Mouse (Mus musculus): Measurements from ENCODE around the gene Kifc1.
"Not testable (repeated sequence)": the region's sequence is repeated elsewhere in the genome, so short reads cannot be mapped to it uniquely, and the experiment has no call there.

Gene Kifc1

GRCm38 (mm10) chr17:33903911-33904651 is 13.6 kb upstream of the Kifc1 start:
- not testable (repeated sequence) for DNase-seq (ENCODE audit: extremely low read depth, low read depth, low spot score)

DNA sequence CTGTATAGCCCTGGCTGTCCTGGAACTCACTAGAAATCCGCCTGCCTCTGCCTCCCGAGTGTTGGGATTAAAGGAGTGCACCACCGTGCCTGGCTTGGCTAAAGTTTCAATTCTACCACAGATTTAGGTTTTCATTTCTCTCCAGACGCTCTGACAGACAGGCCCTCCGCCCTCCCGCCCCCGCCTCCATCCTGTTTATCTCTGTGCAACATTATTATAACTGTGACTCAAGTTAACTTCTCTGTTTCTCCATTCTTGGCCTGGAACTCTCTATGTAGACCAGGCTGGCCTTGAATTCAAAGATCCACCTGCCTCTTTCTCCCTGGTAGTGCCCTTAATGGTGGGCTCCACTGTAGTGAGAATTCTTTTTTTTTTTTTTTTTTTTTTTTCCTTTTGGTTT is 12.0 kb upstream of the Kifc1 start:
- DNase-seq (ENCODE audit: extremely low read depth, low read depth, low spot score) = no peak

DNA sequence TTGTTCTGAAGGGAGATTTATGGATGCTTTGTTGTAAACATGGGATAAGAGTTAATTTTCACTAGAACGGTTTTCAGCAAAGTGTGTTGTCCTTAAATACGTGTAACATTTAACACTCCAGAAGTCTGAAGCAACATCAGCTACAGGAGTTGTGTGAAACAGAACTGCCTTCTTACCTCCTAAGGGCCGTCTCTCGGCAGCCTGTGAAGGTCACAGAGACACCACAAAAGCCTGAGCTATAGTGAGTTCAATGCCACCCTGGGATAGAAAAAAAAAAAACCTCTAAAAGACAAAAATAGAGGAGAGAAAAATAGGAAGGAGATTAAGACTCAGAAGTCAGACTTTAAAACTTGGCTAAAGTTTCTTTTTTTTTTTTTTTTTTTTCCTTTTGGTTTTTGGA is 11.6 kb upstream of the Kifc1 start:
- DNase-seq (ENCODE audit: extremely low read depth, low read depth, low spot score) = no peak

DNA sequence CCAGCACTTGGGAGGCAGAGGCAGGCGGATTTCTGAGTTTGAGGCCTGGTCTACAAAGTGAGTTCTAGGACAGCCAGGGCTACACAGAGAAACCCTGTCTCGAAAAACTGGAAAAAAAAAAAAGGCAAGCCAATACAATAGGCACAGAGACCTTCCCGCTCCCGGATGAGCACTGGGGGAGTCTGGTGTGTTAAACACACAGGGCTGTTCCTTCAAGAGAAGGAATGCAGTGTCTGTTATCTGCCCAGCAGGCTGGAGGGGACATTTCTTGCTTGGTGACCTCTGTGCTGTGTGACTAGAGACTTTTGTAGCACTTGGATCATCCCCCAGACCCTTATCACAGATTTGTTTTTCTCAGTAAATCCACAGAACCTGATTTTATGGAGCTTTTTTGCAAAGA is 11.2 kb upstream of the Kifc1 start:
- no peak for DNase-seq (ENCODE audit: extremely low read depth, low read depth, low spot score)

DNA sequence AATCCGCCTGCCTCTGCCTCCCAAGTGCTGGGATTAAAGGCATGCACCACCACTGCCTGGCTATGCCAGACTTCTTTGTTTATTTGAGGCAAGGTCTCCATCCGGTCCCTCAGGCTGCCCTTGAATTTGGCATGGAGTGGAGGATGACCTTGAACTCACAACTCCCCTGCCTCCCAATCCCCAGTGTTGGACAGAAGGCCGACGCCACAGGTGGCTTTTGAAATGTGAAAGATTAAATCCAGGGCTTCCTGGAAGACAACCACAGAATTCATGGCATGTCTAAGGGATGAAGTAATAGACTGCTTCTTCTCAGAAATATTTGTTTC is 10.5 kb upstream of the Kifc1 start:
- DNase-seq (ENCODE audit: extremely low read depth, low read depth, low spot score) = no peak

DNA sequence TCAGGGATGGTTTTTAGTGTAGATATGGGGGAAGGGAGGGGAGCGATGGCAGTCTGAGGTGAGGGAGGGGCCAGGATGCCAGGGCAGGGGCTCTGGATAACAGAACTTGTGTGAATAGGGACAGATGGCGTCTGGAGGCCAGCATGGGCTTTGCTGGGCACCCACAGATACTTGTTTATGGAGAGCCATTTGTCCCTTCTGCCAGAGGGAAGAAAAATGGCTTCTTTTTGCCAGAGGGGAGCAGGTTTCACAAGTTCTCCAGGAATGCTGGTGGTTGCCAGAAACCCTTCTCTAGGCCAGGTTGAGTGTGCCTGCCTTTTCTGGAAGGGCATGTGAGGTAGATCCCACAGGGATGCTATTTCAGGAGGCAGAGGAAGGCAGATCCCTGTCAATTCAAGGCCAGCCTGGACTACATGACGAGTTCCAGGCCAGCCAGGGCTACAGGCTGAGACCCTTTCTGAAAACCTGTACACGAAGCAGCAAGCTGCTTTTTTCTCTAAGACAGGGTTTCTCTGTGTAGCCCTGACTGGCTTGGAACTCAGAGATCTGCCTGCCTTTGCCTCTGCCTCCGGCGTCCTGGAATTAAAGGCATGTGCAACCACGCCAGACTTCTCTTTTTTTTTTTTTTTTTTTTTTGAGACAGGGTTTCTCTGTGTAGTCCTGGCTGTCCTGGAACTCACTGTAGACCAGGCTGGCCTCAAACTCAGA is 10.0 kb upstream of the Kifc1 start:
- no peak for DNase-seq (ENCODE audit: extremely low read depth, low read depth, low spot score)

DNA sequence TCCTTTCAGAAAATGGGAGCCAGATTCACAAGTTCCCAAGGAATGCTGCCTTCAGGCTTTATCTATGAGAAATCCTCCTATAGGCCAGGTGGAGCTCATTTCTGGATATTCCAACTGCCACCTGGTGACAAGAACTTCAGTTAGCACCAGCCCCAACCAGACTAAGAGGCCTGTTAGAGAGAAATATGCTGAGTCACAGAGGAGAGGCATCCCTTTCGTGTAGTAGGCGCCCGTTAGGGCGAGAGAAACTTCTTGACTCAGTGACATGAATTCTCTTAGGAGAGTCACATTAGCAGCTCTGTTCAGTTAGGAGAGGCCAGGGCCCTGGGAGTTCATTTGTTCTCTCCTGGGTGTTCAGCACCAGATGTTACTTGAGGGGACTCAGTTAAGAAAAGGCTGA is 9.2 kb upstream of the Kifc1 start:
- no peak for DNase-seq (ENCODE audit: extremely low read depth, low read depth, low spot score)

DNA sequence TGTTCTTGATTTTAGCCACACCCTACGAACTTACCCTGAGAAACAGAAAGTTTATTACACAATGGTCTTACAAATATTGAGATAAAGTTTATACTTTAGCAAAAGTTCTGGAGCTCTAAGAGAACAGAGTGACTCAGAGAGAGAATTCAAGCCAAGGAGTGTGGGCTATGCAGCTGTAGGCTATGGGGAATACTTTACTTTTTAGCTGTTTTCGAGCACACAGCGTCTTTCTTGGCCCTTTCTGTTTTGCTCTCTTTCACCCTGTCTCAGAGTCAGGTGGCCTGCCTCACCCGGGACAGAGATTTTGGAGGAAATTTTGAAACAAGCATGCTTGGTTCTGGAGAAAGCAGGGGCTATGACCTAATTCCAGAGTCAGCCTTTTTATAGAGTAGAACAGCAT is 7.7 kb upstream of the Kifc1 start:
- DNase-seq (ENCODE audit: extremely low read depth, low read depth, low spot score) = not testable (repeated sequence)

GRCm38 (mm10) chr17:33897114-33897794 is 6.8 kb upstream of the Kifc1 start:
- DNase-seq (ENCODE audit: extremely low read depth, low read depth, low spot score) = no peak

DNA sequence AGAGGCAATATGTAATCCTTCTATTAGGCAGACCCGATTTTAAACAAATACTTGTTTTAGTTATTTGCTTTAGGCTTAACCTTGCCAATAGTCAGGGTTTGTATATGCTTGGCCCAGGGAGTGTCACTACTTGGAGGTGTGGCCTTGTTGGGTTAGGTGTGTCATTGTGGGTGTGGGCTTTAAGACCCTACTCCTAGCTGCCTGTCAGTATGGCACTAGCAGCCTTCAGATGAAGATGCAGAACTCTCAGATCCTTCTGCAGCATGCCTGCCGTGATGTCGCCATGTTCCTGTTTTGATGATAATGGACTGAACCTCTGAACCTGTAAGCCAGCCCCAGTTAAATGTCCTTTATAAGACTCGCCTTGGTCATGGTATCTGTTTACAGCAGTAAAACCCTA is 2.5 kb upstream of the Kifc1 start:
- not testable (repeated sequence) for DNase-seq (ENCODE audit: extremely low read depth, low read depth, low spot score)

GRCm38 (mm10) chr17:33892429-33892828 is 2.0 kb upstream of the Kifc1 start:
- no peak for DNase-seq (ENCODE audit: extremely low read depth, low read depth, low spot score)

- DNase-seq (ENCODE audit: extremely low read depth, low read depth, low spot score) = not testable (repeated sequence)
Observed at GRCm38 (mm10) chr17:33891892-33892291, 1.4 kb upstream of the Kifc1 start.

DNA sequence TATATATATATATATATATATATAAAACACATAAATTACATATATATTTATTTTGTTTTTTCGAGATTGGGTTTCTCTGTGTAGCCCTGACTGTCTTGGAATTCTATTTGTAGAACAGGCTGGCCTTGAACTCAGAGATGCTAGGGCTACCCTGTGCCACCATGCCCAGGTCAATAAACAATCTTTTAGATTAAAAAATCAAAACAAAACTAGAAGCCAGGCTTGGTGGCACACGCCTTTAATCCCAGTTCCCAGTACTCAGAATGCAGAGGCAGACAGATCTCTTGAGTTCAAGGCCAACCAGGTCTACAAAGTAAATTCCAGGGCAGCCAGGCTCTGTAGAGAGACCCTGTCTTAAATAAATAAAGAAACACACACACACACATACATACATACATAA is 896 bp upstream of the Kifc1 start:
- no peak for DNase-seq (ENCODE audit: extremely low read depth, low read depth, low spot score)

- not testable (repeated sequence) for DNase-seq (ENCODE audit: extremely low read depth, low read depth, low spot score)
Observed at GRCm38 (mm10) chr17:33889941-33890532, 424 bp downstream of the Kifc1 start.

DNA sequence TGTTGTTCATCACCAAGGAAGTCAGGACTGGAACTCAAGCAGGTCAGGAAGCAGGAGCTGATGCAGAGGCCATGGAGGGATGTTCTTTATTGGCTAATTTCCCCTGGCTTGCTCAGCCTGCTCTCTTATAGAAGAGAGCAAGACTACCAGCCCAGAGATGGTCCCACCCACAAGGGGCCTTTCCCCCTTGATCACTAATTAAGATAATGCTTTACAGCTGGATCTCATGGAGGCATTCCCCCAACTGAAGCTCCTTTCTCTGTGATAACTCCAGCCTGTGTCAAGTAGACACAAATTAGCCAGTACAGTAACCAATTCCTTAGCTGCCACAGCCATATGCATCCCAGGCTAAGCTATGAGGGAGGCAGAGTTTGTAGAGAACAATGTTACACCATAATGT is 2.2 kb downstream of the Kifc1 start:
- DNase-seq (ENCODE audit: extremely low read depth, low read depth, low spot score) = not testable (repeated sequence)

GRCm38 (mm10) chr17:33887802-33888201 is 2.7 kb downstream of the Kifc1 start:
- not testable (repeated sequence) for DNase-seq (ENCODE audit: extremely low read depth, low read depth, low spot score)

GRCm38 (mm10) chr17:33884320-33884719 is 6.1 kb downstream of the Kifc1 start:
- DNase-seq (ENCODE audit: extremely low read depth, low read depth, low spot score) = not testable (repeated sequence)

GRCm38 (mm10) chr17:33875797-33876196 is 14.7 kb downstream of the Kifc1 start:
- DNase-seq (ENCODE audit: extremely low read depth, low read depth, low spot score) = not testable (repeated sequence)

DNA sequence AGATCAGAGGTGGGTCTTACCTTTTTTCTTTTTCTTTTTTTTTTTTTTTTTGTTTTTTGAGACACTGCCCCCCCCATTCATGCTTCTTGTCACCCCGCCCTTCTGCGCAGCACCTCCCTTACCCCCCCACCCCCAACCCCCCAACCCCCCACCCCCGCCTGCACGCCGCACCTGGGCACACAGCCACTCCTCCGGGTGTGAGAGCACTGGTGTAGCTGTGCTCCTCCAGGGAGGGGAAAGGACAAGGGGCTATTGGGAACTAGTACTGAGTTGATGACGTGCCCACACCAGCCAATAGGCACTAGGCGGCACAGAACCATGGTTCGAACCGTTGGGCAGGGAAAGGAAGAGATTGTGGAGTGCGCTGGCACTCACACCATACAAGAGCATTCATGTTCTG is 16.1 kb downstream of the Kifc1 start:
- DNase-seq (ENCODE audit: extremely low read depth, low read depth, low spot score) = no peak

- DNase-seq (ENCODE audit: extremely low read depth, low read depth, low spot score) = not testable (repeated sequence)
Observed at GRCm38 (mm10) chr17:33873537-33873936, 16.9 kb downstream of the Kifc1 start, which contains the start of gene Gm7029. Gene Gm7029, plus strand, starts transcription at chr17:33873837.

GRCm38 (mm10) chr17:33865330-33866030 is 25.0 kb downstream of the Kifc1 start:
- DNase-seq (ENCODE audit: extremely low read depth, low read depth, low spot score) = no peak
